Mouse (Mus musculus): ENCODE data around the gene Ccdc17. TPM values are rescaled to one million over a fixed set of nuclear protein-coding genes. Genes with fewer than 3 reads are reported as not detected.
A peak's percentile ranks its signal among the peaks of the same experiment; 100 is the strongest.

Gene Ccdc17
- polyA plus RNA-seq (2014; fragmentation: Nextera tagmentation; extraction: Ambion mirVana): 2.6 and 3.5 TPM in 2 replicates

- DNase-seq (ENCODE audit: low spot score) (no peak), ATAC-seq (replicated peaks; ENCODE audit: low FRiP score) (no peak)
- Histone ChIP-seq H3K4me2 (ENCODE audit: low read depth, low read length, severe bottlenecking) (peak within 1 kb of the TSS; percentile 70), H3K36me3 (ENCODE audit: control insufficient read depth, insufficient read depth, low read length) (peaks cover 6% of the 10 kb centered on the region; the same call in 1 of the 2 replicates), H3K27me3 (ENCODE audit: control insufficient read depth, insufficient read depth, low read length) (no peaks in the 10 kb centered on the region), H3K9me3 (ENCODE audit: control insufficient read depth, low read length) (no peaks in the 10 kb centered on the region), H3K27ac (ENCODE audit: low read depth, low read length) (peak within 1 kb of the TSS; percentile 9; the same call in 1 of the 2 replicates), H3K4me3 (ENCODE audit: low read depth, low read length) (peak within 1 kb of the TSS; percentile 48), H3K4me1 (replicated peaks; ENCODE audit: control insufficient read depth, insufficient read depth, low read length) (no peaks in the 10 kb centered on the region; the same call in 1 of the 2 replicates), H3K9ac (ENCODE audit: low read length) (peak within 1 kb of the TSS; percentile 60)
- 27% methylated on average over 5 of the region's 5 CpGs for WGBS
Measured at GRCm38 (mm10) chr4:116596379-116596778, at the start of gene Ccdc17. Gene Ccdc17, plus strand, starts transcription at chr4:116596654.

GRCm38 (mm10) chr4:116550432-116550831, 46.0 kb upstream of the Ccdc17 start:
- ATAC-seq (replicated peaks; ENCODE audit: low FRiP score): no peak
- no peak overlapping the region for H3K4me3 ChIP-seq (ENCODE audit: low read depth, low read length)
- no peak overlapping the region for H3K9ac ChIP-seq (ENCODE audit: low read length)
- no peaks in the 10 kb centered on the region for H3K9me3 ChIP-seq (ENCODE audit: control insufficient read depth, low read length)
- 86% methylated on average over 1 of the region's 1 CpGs for WGBS
- H3K27me3 ChIP-seq (ENCODE audit: control insufficient read depth, insufficient read depth, low read length): no peaks in the 10 kb centered on the region
- no peak overlapping the region for H3K27ac ChIP-seq (ENCODE audit: low read depth, low read length)
- no peak overlapping the region for H3K4me2 ChIP-seq (ENCODE audit: low read depth, low read length, severe bottlenecking)
- no peak for DNase-seq (ENCODE audit: low spot score)
- no peaks in the 10 kb centered on the region for H3K36me3 ChIP-seq (ENCODE audit: control insufficient read depth, insufficient read depth, low read length)
- no peaks in the 10 kb centered on the region for H3K4me1 ChIP-seq (replicated peaks; ENCODE audit: control insufficient read depth, insufficient read depth, low read length)

GRCm38 (mm10) chr4:116553035-116553434, 43.4 kb upstream of the Ccdc17 start:
- WGBS: 81% methylated on average over 3 of the region's 3 CpGs
- H3K36me3 ChIP-seq (ENCODE audit: control insufficient read depth, insufficient read depth, low read length): no peaks in the 10 kb centered on the region
- H3K27ac ChIP-seq (ENCODE audit: low read depth, low read length): no peak overlapping the region
- no peak overlapping the region for H3K4me2 ChIP-seq (ENCODE audit: low read depth, low read length, severe bottlenecking)
- no peak for ATAC-seq (replicated peaks; ENCODE audit: low FRiP score)
- no peak overlapping the region for H3K9ac ChIP-seq (ENCODE audit: low read length)
- no peaks in the 10 kb centered on the region for H3K4me1 ChIP-seq (replicated peaks; ENCODE audit: control insufficient read depth, insufficient read depth, low read length)
- H3K27me3 ChIP-seq (ENCODE audit: control insufficient read depth, insufficient read depth, low read length): no peaks in the 10 kb centered on the region
- no peaks in the 10 kb centered on the region for H3K9me3 ChIP-seq (ENCODE audit: control insufficient read depth, low read length)
- DNase-seq (ENCODE audit: low spot score): no peak
- H3K4me3 ChIP-seq (ENCODE audit: low read depth, low read length): no peak overlapping the region

GRCm38 (mm10) chr4:116555413-116556300, 40.8 kb upstream of the Ccdc17 start, which contains the start of gene Tmem69:
Gene Tmem69, minus strand, starts transcription at chr4:116555936.
- Histone ChIP-seq H3K4me3 (ENCODE audit: low read depth, low read length) (peak within 1 kb of the TSS; percentile 91), H3K9ac (ENCODE audit: low read length) (peak within 1 kb of the TSS; percentile 85), H3K36me3 (ENCODE audit: control insufficient read depth, insufficient read depth, low read length) (no peaks in the 10 kb centered on the region), H3K4me1 (replicated peaks; ENCODE audit: control insufficient read depth, insufficient read depth, low read length) (no peaks in the 10 kb centered on the region), H3K27me3 (ENCODE audit: control insufficient read depth, insufficient read depth, low read length) (no peaks in the 10 kb centered on the region), H3K27ac (ENCODE audit: low read depth, low read length) (peak within 1 kb of the TSS; percentile 91), H3K9me3 (ENCODE audit: control insufficient read depth, low read length) (no peaks in the 10 kb centered on the region), H3K4me2 (ENCODE audit: low read depth, low read length, severe bottlenecking) (peak within 1 kb of the TSS; percentile 81)
- DNase-seq (ENCODE audit: low spot score) (peak; percentile 81), ATAC-seq (replicated peaks; ENCODE audit: low FRiP score) (no peak)
- WGBS: 3% methylated on average over 23 of the region's 23 CpGs

GRCm38 (mm10) chr4:116556561-116557305, 39.7 kb upstream of the Ccdc17 start:
- H3K36me3 ChIP-seq (ENCODE audit: control insufficient read depth, insufficient read depth, low read length): no peaks in the 10 kb centered on the region
- H3K9me3 ChIP-seq (ENCODE audit: control insufficient read depth, low read length): no peaks in the 10 kb centered on the region
- no peaks in the 10 kb centered on the region for H3K27me3 ChIP-seq (ENCODE audit: control insufficient read depth, insufficient read depth, low read length)
- WGBS: under 1% methylated on average over 28 of the region's 28 CpGs
- H3K4me2 ChIP-seq (ENCODE audit: low read depth, low read length, severe bottlenecking): peak overlapping the region; percentile 81
- H3K4me1 ChIP-seq (replicated peaks; ENCODE audit: control insufficient read depth, insufficient read depth, low read length): no peaks in the 10 kb centered on the region
- ATAC-seq (replicated peaks; ENCODE audit: low FRiP score) (peak; percentile 95), DNase-seq (ENCODE audit: low spot score) (peak; percentile 95)
- peak overlapping the region; percentile 91 for H3K27ac ChIP-seq (ENCODE audit: low read depth, low read length)
- peak overlapping the region; percentile 91 for H3K4me3 ChIP-seq (ENCODE audit: low read depth, low read length)
- peak overlapping the region; percentile 85 for H3K9ac ChIP-seq (ENCODE audit: low read length)

- peak within 1 kb of the TSS; percentile 81 for H3K4me2 ChIP-seq (ENCODE audit: low read depth, low read length, severe bottlenecking)
- no peaks in the 10 kb centered on the region for H3K27me3 ChIP-seq (ENCODE audit: control insufficient read depth, insufficient read depth, low read length)
- DNase-seq (ENCODE audit: low spot score) (peak; percentile 99), ATAC-seq (replicated peaks; ENCODE audit: low FRiP score) (peak; percentile 95)
- peak within 1 kb of the TSS; percentile 91 for H3K27ac ChIP-seq (ENCODE audit: low read depth, low read length)
- H3K4me1 ChIP-seq (replicated peaks; ENCODE audit: control insufficient read depth, insufficient read depth, low read length): no peaks in the 10 kb centered on the region
- H3K9me3 ChIP-seq (ENCODE audit: control insufficient read depth, low read length): no peaks in the 10 kb centered on the region
- peak within 1 kb of the TSS; percentile 85 for H3K9ac ChIP-seq (ENCODE audit: low read length)
- under 1% methylated on average over 78 of the region's 78 CpGs for WGBS
- H3K4me3 ChIP-seq (ENCODE audit: low read depth, low read length): peak within 1 kb of the TSS; percentile 91
- H3K36me3 ChIP-seq (ENCODE audit: control insufficient read depth, insufficient read depth, low read length): no peaks in the 10 kb centered on the region
Measured at GRCm38 (mm10) chr4:116557306-116558121, 38.9 kb upstream of the Ccdc17 start, which contains the start of gene Gpbp1l1. Gene Gpbp1l1, plus strand, starts transcription at chr4:116557658.

- ATAC-seq (replicated peaks; ENCODE audit: low FRiP score): no peak
- DNase-seq (ENCODE audit: low spot score): no peak
Measured at GRCm38 (mm10) chr4:116558151-116558882, 38.1 kb upstream of the Ccdc17 start.

More at GRCm38 (mm10) chr4:116558151-116558882, 38.1 kb upstream of the Ccdc17 start:
- no peaks in the 10 kb centered on the region for H3K4me1 ChIP-seq (replicated peaks; ENCODE audit: control insufficient read depth, insufficient read depth, low read length)
- peak overlapping the region; percentile 91 for H3K4me3 ChIP-seq (ENCODE audit: low read depth, low read length)
- H3K36me3 ChIP-seq (ENCODE audit: control insufficient read depth, insufficient read depth, low read length): no peaks in the 10 kb centered on the region
- no peak overlapping the region for H3K27ac ChIP-seq (ENCODE audit: low read depth, low read length)
- 5% methylated on average over 15 of the region's 15 CpGs for WGBS
- no peaks in the 10 kb centered on the region for H3K27me3 ChIP-seq (ENCODE audit: control insufficient read depth, insufficient read depth, low read length)
- peak overlapping the region; percentile 81 for H3K4me2 ChIP-seq (ENCODE audit: low read depth, low read length, severe bottlenecking)
- H3K9me3 ChIP-seq (ENCODE audit: control insufficient read depth, low read length): no peaks in the 10 kb centered on the region
- peak overlapping the region; percentile 85 for H3K9ac ChIP-seq (ENCODE audit: low read length)
